Mouse (Mus musculus) lung, postnatal 0 days (tissue): ENCODE measurements around the gene Ddx39b. TPM values are rescaled to one million over a fixed set of nuclear protein-coding genes. Genes with fewer than 3 reads are reported as not detected.

Experiments
- ATAC-seq: fragments of 200-750 bp; cut with Nextera tagmentation; 2 replicates; pipeline ENCODE4 v1.8.0; 2017; ENCODE audit warnings: moderate library complexity
- DNase-seq: peaks from one replicate; pipeline ENCODE4 v3.0.0-alpha.2; 2016; ENCODE audit warnings: low spot score
- H3K27ac ChIP-seq: fragments of 300-500 bp; sonication (generic); 2 replicates; pipeline ENCODE4 v1.5.1; 2014; ENCODE audit warnings: antibody characterized with exemption, mild to moderate bottlenecking, low read length, mixed read lengths
- H3K27me3 ChIP-seq: fragments of 300-500 bp; sonication (generic); replicated peaks from 2 replicates; pipeline ENCODE4 v1.6.1; 2014; ENCODE audit warnings: low read length, mixed read lengths; ENCODE audit not compliant: insufficient read depth
- H3K36me3 ChIP-seq: fragments of 300-500 bp; sonication (generic); 2 replicates; pipeline ENCODE4 v1.6.1; 2014; ENCODE audit warnings: low read length, mixed read lengths; ENCODE audit not compliant: insufficient read depth
- H3K4me1 ChIP-seq: fragments of 300-500 bp; sonication (generic); 2 replicates; pipeline ENCODE4 v1.6.1; 2014; ENCODE audit warnings: antibody characterized with exemption, low read depth, low read length, mixed read lengths; ENCODE audit not compliant: insufficient read depth
- H3K4me2 ChIP-seq: fragments of 300-500 bp; sonication (generic); replicated peaks from 2 replicates; pipeline ENCODE4 v1.6.1; 2014; ENCODE audit warnings: low read depth, mild to moderate bottlenecking, low read length, moderate library complexity, mixed read lengths
- H3K4me3 ChIP-seq: fragments of 300-500 bp; sonication (generic); 2 replicates; pipeline ENCODE4 v1.5.1; 2014; ENCODE audit warnings: low read depth, low read length
- H3K9ac ChIP-seq: fragments of 300-500 bp; sonication (generic); replicated peaks from 2 replicates; pipeline ENCODE4 v1.6.1; 2014; ENCODE audit warnings: low read depth, mild to moderate bottlenecking
- H3K9me3 ChIP-seq: fragments of 300-500 bp; sonication (generic); 2 replicates; pipeline ENCODE4 v1.6.1; 2016; ENCODE audit warnings: low read length, mixed read lengths
- CTCF ChIP-seq: IDR thresholded peaks from 2 replicates; pipeline ENCODE4 v1.5.1; 2016; ENCODE audit warnings: antibody characterized with exemption, mild to moderate bottlenecking
- EP300 ChIP-seq: IDR thresholded peaks from 2 replicates; pipeline ENCODE4 v1.6.1; 2016; ENCODE audit warnings: antibody characterized with exemption, mild to moderate bottlenecking, control low read depth
- WGBS: fragments of 180-500 bp; shearing (Covaris S2); extraction: QIAGEN DNeasy Blood & Tissue Kit; methylation state at CpG from one replicate; pipeline ENCODE4 v1.1.7; 2014; 5-methylcytosine and 5-hydroxymethylcytosine counted together
- polyA plus RNA-seq: library from polyadenylated mRNA; unstranded; fragments of >200 nt; fragmentation: Nextera tagmentation; extraction: Ambion mirVana; gene quantifications from 2 replicates; pipeline ENCODE4 v1.2.1, GENCODE M21; 2015

The Ddx39b gene
- polyA plus RNA-seq, 1 experiment from 2014 or later, result 170 TPM

DNA sequence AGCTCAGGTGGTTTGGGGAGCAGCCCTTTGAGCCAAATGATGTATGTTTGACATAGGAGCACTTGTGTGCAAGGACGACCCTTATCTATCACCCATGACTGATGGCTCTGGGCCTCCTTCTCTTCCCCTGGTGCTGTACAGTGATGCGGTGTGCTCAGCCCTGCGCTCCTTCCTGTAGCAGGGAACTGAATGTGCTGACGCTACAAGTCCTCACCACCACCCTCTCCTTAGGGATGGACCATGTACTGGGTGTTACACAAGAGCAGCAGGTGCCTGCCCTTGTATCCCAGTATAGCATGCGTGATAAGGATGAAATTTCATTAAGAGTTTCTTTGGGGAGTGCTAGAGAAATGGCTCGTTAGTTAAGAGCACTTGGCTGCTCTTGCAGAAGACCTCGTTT lies 5.6 kb downstream of the Ddx39b start:
- H3K36me3 ChIP-seq, result peaks cover 47% of the 10 kb centered on the region
- peaks cover 14% of the 10 kb centered on the region for H3K4me1 ChIP-seq
- H3K9me3 ChIP-seq, result no peaks in the 10 kb centered on the region
- TF ChIP-seq EP300, result no peak
- no peak for TF ChIP-seq CTCF
- WGBS, result 54% methylated on average over 6 of the region's 7 CpGs
- H3K27me3 ChIP-seq, result no peaks in the 10 kb centered on the region
- H3K4me3 ChIP-seq, result no peak overlapping the region
- ATAC-seq (0 out of 2 replicates have a peak, but pooled peaks have one; percentile 18), DNase-seq (peak; percentile 44)
- H3K4me2 ChIP-seq, result no peak overlapping the region
- H3K9ac ChIP-seq, result no peak overlapping the region
- H3K27ac ChIP-seq, result no peak overlapping the region

DNA sequence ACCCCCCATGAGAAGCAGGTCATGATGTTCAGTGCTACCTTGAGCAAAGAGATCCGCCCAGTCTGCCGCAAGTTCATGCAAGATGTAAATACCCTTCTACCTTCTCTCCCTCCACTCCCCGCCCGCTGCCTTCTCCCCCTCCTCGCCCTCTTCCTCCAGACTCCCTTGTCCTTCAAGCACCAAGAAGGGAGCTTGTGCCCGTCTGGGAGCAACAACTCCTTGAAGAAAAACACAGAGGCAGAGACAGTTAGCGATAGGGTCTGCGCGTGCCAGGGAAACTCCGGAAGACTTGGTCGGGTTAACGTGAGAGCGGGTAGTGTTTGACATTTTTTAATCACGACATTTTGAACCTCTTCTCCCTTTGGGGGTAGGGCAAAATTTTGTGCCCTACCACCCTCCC lies 7.4 kb downstream of the Ddx39b start:
- DNase-seq (no peak), ATAC-seq (no peak)
- H3K27me3 ChIP-seq, result no peaks in the 10 kb centered on the region
- H3K27ac ChIP-seq, result 0 out of 2 replicates have a peak overlapping the region, but pooled peaks have one; percentile 10
- no peak overlapping the region for H3K9ac ChIP-seq
- H3K9me3 ChIP-seq, result no peaks in the 10 kb centered on the region
- no peak overlapping the region for H3K4me3 ChIP-seq
- H3K4me1 ChIP-seq, result peaks cover 8% of the 10 kb centered on the region
- peaks cover 52% of the 10 kb centered on the region for H3K36me3 ChIP-seq
- no peak overlapping the region for H3K4me2 ChIP-seq
- WGBS, result 76% methylated on average over 14 of the region's 14 CpGs
- TF ChIP-seq EP300 (no peak), CTCF (no peak)

DNA sequence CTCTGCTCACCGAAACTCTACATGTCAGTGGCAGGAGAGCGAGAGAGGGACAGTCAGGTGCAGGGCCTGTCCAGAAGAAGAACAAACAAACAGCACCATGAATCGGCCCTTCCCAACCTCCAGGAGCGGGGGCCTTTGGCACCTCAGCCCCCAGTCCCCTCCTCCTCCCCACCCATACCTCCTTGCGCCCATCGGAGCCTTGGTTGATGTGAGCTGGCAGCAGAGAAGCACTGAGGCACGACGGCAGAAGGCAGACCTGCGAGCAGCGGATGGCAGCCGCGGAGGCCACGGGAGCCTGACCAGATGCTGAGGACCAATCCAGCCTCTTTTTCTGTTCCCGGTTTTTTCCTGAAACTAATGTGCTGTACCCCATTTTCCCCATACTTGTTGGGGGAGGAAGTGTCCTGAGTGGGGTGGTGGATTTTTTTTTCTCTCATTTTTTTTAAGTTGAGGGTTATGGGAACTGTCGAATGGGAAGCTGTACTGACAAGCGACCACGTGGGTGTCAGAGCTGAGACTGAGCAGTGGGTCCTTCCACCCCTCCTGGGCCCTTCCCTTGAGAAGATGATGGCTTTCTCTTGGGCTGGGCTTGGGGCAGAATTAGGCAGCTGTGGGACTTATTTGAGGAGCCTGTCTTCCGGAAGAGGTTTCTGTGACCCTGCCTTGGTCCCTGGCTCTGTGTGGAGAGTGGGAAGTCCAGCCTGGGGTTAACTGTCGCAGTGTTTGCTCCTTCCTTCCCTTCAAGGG lies 8.1 kb downstream of the Ddx39b start:
- no peak for ATAC-seq
- DNase-seq, result no peak

DNA sequence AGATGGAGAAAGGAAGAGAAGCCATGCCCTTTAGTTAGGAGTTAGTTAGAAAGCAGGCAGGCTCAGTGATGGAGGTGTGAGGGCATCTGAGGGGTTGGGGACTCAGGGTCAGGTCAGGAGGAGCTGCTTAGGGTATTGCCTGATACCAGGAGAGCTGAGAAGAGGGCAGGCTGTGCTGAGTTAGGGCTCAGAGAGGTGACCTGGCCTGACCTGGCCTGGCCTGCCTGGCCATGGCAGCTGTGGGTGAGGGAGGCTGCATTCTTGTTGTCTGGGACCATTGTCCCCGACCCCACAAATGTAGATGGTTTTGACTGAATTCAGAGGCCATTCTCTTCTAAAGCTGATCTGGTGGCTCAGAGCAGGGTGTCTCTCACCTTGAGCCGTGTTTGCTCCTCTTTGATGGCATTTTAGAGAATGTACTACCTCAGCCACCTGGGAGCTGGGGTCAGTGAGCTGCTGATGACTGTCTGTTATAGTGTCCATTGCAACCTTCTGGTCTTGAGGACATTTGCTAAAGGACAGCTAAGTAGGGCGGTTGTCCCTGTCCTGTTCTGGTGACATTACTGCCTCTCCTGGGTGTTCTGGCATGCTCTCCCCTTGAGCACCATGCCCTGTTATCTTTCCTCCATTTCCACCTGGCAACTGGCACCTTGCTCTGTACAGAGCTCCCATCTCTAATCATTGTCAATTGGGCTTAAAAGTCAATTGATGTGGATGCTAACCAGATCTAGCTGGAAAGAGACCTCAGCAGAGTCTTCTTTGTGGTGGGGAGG lies 9.0 kb downstream of the Ddx39b start:
- DNase-seq (no peak), ATAC-seq (no peak)
- Histone ChIP-seq H3K9ac (no peak overlapping the region), H3K4me3 (no peak overlapping the region), H3K4me1 (no peaks in the 10 kb centered on the region), H3K27ac (peak overlapping the region; percentile 51; the same call in 1 of the 2 replicates), H3K4me2 (no peak overlapping the region), H3K36me3 (peaks cover 41% of the 10 kb centered on the region), H3K27me3 (no peaks in the 10 kb centered on the region), H3K9me3 (no peaks in the 10 kb centered on the region)
- WGBS, result 80% methylated on average over 3 of the region's 3 CpGs
- no peak for TF ChIP-seq CTCF
- TF ChIP-seq EP300, result no peak

More for the DNA sequence above, 8.1 kb downstream of the Ddx39b start:
- H3K4me3 ChIP-seq, result no peak overlapping the region
- no peaks in the 10 kb centered on the region for H3K27me3 ChIP-seq
- H3K9ac ChIP-seq, result no peak overlapping the region
- peaks cover 6% of the 10 kb centered on the region; the same call in 1 of the 2 replicates for H3K4me1 ChIP-seq
- TF ChIP-seq CTCF, result no peak
- no peak for TF ChIP-seq EP300
- H3K36me3 ChIP-seq, result peaks cover 48% of the 10 kb centered on the region
- no peaks in the 10 kb centered on the region for H3K9me3 ChIP-seq
- 83% methylated on average over 19 of the region's 19 CpGs for WGBS
- H3K4me2 ChIP-seq, result no peak overlapping the region
- H3K27ac ChIP-seq, result no peak overlapping the region

DNA sequence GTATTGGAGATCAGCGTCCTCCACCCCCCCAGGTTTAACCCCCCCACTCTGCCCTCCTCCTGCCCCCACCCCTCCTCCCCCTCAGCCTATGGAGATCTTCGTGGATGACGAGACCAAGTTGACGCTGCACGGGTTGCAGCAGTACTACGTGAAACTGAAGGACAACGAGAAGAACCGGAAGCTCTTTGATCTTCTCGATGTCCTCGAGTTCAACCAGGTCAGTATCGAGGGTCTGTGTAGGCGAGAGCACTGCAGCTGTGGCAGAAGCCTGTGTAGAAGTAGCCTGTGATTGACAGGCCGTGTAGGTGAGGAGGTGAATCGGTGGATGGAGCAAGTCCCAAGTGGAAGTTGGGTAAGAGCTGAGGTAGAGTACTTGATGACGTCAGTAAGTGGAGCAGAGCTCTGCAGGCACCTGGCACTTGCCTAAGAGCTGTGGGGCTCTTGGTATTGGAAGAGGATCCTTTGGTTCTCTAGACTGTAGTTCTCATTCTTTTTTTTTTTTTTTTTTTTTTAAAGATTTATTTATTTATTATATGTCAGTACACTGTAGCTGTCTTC lies 9.7 kb downstream of the Ddx39b start:
- DNase-seq (peak; percentile 92), ATAC-seq (peak; percentile 90)
- no peak overlapping the region for H3K4me3 ChIP-seq
- H3K27ac ChIP-seq, result 0 out of 2 replicates have a peak overlapping the region, but pooled peaks have one; percentile 51
- no peaks in the 10 kb centered on the region for H3K9me3 ChIP-seq
- H3K27me3 ChIP-seq, result no peaks in the 10 kb centered on the region
- 48% methylated on average over 15 of the region's 15 CpGs for WGBS
- no peak overlapping the region for H3K9ac ChIP-seq
- TF ChIP-seq CTCF (no peak), EP300 (no peak)
- H3K36me3 ChIP-seq, result peaks cover 39% of the 10 kb centered on the region
- no peak overlapping the region for H3K4me2 ChIP-seq
- H3K4me1 ChIP-seq, result no peaks in the 10 kb centered on the region

DNA sequence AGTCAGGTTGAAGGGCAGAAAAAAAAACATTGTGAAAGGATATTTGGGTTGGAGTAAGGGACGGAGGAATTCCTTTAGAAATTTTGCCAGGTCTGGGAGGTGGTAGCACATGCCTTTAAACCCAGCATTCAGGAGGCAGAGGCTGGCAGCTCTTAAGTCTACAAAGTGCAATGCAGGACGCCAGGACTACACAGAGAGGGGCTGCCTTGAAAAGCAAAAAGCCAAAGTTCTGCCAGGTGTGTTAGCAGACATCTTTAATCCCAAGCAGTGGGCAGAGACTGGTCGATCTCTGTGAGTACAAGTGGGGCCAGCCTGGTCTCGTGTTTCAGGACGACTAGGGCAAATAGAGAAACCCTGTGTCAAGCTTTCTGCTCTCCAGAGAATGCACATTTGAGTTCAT lies 10.4 kb downstream of the Ddx39b start:
- DNase-seq (no peak), ATAC-seq (no peak)
- Histone ChIP-seq H3K4me2 (no peak overlapping the region), H3K4me3 (no peak overlapping the region), H3K9me3 (no peaks in the 10 kb centered on the region), H3K27me3 (no peaks in the 10 kb centered on the region), H3K36me3 (peaks cover 32% of the 10 kb centered on the region), H3K9ac (no peak overlapping the region), H3K4me1 (no peaks in the 10 kb centered on the region), H3K27ac (0 out of 2 replicates have a peak overlapping the region, but pooled peaks have one; percentile 9)
- WGBS, result 70% methylated on average over 5 of the region's 5 CpGs
- TF ChIP-seq CTCF (no peak), EP300 (no peak)
